In the genomic region with DNA sequence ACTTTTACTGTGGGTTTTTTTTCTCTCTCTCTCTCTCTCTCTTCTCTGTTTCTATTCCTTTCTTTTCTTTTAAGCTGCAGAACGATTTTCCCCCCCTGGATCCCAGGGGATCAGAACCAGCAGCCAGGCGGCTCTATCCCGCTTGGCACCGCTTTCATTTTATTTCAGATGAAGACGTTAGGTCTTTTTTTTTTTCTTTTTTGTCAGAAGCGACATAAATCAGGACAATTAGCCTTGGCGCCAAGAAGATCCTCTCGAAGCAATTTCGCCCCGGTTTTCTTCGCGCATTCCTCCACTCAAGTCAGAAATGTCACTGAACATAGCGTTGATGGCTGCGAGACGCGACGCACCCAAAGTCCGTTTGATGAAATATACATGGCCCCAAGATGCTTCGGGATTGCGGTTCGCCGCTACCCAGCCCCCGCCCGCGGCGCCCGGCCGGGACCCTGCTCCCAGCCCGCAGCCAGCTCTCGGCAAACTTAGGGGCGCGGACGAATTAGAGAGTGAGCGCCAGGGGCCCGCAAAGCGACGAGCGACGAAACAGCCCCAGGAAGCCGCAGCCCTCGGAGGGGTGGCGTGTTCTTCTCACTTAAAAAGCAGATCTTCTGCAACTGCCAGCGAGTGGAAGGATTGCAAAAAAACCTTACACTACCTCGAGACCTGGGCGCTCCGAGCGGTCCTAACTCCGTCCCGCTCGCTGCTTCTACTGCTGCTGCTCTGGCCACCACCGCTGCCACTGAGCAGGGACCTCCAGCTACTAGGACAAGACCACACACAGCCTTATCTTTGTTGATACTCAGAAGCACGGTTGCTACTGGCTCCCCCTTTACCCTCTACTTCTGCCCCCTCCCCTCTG, we compare ENCODE assay signal across 9 mouse cellular contexts. TPM values are rescaled to one million over a fixed set of nuclear protein-coding genes. Genes with fewer than 3 reads are reported as not detected.
DNase-seq lines count a peak whose midpoint lies in the region; ATAC-seq and TF ChIP-seq lines count a peak whose summit lies in the region.
"Had no signal": no experiment of that assay in that cellular context is flagged by ENCODE, and none has a peak within 500 bp of the region (broad histone marks: within the 10 kb centered on the region; RNA-seq: fewer than 3 reads in every experiment).

Gene Ntng1 (minus strand): TSS at position 806 of the 856 bp plus-strand sequence.

- peaks cover 48% of the 10 kb centered on the region for H3K27me3 ChIP-seq in E14TG2a.4 (ENCODE audit: insufficient read depth, low read length)
- peaks cover 27% of the 10 kb centered on the region for H3K27me3 ChIP-seq in heart, embryonic 16.5 days (ENCODE audit: control insufficient read depth, insufficient read depth, low read length)
- peaks cover 16% of the 10 kb centered on the region for H3K27me3 ChIP-seq in midbrain, embryonic 11.5 days (ENCODE audit: control insufficient read depth, insufficient read depth, low read length)

- TF ChIP-seq CTCF in E14TG2a.4 (conservative IDR thresholded peaks at IDR 0.05; ENCODE audit: low read length): no peak

- H3K9me3 ChIP-seq in E14TG2a.4 (ENCODE audit: low read length): no peaks in the 10 kb centered on the region
- no peaks in the 10 kb centered on the region for H3K9me3 ChIP-seq in heart, embryonic 16.5 days (replicated peaks; ENCODE audit: control insufficient read depth, low read length)
- H3K9me3 ChIP-seq in midbrain, embryonic 11.5 days (ENCODE audit: control insufficient read depth, low read length): no peaks in the 10 kb centered on the region

- ATAC-seq in heart, embryonic 16.5 days (replicated peaks; ENCODE audit: extremely low read depth, insufficient read depth, low FRiP score): no peak
- ATAC-seq in midbrain, embryonic 11.5 days (ENCODE audit: low FRiP score): peak; percentile 76

- peak within 1 kb of the TSS; percentile 81 for H3K4me3 ChIP-seq in E14TG2a.4 (replicated peaks; ENCODE audit: low read length)
- peak within 1 kb of the TSS; percentile 71 for H3K4me3 ChIP-seq in heart, embryonic 16.5 days (ENCODE audit: low read length)
- H3K4me3 ChIP-seq in midbrain, embryonic 11.5 days (ENCODE audit: low read depth, low read length): peak within 1 kb of the TSS; percentile 62
- H3K4me3 ChIP-seq: erythroblast, embryonic 14.5 days had no signal

- H3K27ac ChIP-seq in heart, embryonic 16.5 days (ENCODE audit: low read length): no peak within 1 kb of the TSS
- H3K27ac ChIP-seq in midbrain, embryonic 11.5 days (ENCODE audit: low read depth, low read length): no peak within 1 kb of the TSS

- peaks cover 11% of the 10 kb centered on the region for H3K4me1 ChIP-seq in E14TG2a.4 (replicated peaks; ENCODE audit: low read depth, low read length)
- peaks cover 3% of the 10 kb centered on the region for H3K4me1 ChIP-seq in heart, embryonic 16.5 days (ENCODE audit: control insufficient read depth, insufficient read depth, low read length)
- H3K4me1 ChIP-seq in midbrain, embryonic 11.5 days (ENCODE audit: control insufficient read depth, insufficient read depth, low read length): peaks cover 2% of the 10 kb centered on the region

- under 1% methylated on average over 52 of the region's 52 CpGs for WGBS in heart, embryonic 16.5 days
- under 1% methylated on average over 50 of the region's 52 CpGs for WGBS in midbrain, embryonic 11.5 days

- no peaks in the 10 kb centered on the region for H3K36me3 ChIP-seq in E14TG2a.4 (ENCODE audit: insufficient read depth, low read length)
- no peaks in the 10 kb centered on the region for H3K36me3 ChIP-seq in heart, embryonic 16.5 days (ENCODE audit: control insufficient read depth, insufficient read depth)
- no peaks in the 10 kb centered on the region for H3K36me3 ChIP-seq in midbrain, embryonic 11.5 days (ENCODE audit: control insufficient read depth, insufficient read depth, low read length)

- peak; percentile 20 for DNase-seq in adrenal gland, adult 2 months
- DNase-seq in adrenal gland, adult 8-10 months: no peak
- DNase-seq in embryo, embryonic 10 days (ENCODE audit: low spot score): peak; percentile 70
- DNase-seq in left cerebral cortex, adult 18-20 months (ENCODE audit: low spot score in 2 of 2): peak; percentile 25 to 26
- peak; percentile 95 for DNase-seq in midbrain, embryonic 11.5 days (ENCODE audit: low spot score, missing footprints)
- DNase-seq in telencephalon, adult 2 months (ENCODE audit: low read depth, low spot score): peak; percentile 34

- H3K9ac ChIP-seq in heart, embryonic 16.5 days (ENCODE audit: low read length): peak within 1 kb of the TSS; percentile 68
- H3K9ac ChIP-seq in midbrain, embryonic 11.5 days (ENCODE audit: low read length): peak within 1 kb of the TSS; percentile 63

- peak within 1 kb of the TSS; percentile 89 for H3K4me2 ChIP-seq in heart, embryonic 16.5 days (ENCODE audit: low read depth, low read length)
- H3K4me2 ChIP-seq in midbrain, embryonic 11.5 days: peak within 1 kb of the TSS; percentile 99

RNA-seq across cellular contexts. Expression of gene Ntng1, which starts in this region (rescaled TPM):
- total RNA-seq in adrenal gland, adult 2 months (2021): 1 to 10 TPM; 2.0 to 2.7 TPM
- 0.66 and 0.99 TPM in 2 replicates for polyA plus RNA-seq in adrenal gland, adult 2 months (2012; rRNA removed)
- total RNA-seq in adrenal gland, adult 8-10 months (2022): 1 to 10 TPM; 2.5 to 4.9 (median 3.4) TPM
- polyA plus RNA-seq in heart, embryonic 16.5 days (2015; fragmentation: Nextera tagmentation; extraction: Ambion mirVana): 0.20 and 0.27 TPM in 2 replicates
- total RNA-seq in left cerebral cortex, adult 18-20 months (2021): 10 to 100 TPM; 31.3 to 32.5 TPM
- polyA plus RNA-seq in midbrain, embryonic 11.5 days (2014; fragmentation: Nextera tagmentation; extraction: Ambion mirVana): 2.8 and 2.9 TPM in 2 replicates
- polyA plus RNA-seq: erythroblast, embryonic 14.5 days had no signal

Comparison
In these comparisons a context has a peak if more than half of its experiments do, and no peak if none do; other contexts are left out.
1. RNA of gene Ntng1 (total RNA-seq): 31.3 to 32.5 TPM in left cerebral cortex, adult 18-20 months; 2.5 to 4.9 TPM in adrenal gland, adult 8-10 months and 2.0 to 2.7 TPM in adrenal gland, adult 2 months; every median in the first group is over 4 times any median in the second.
2. Peak in every context shown above with its lines, with median percentiles within 50 percentile points of each other: H3K4me3 ChIP-seq.